Mouse (Mus musculus) kidney, adult 2 months (tissue): ENCODE results near the gene Nr1d1.

Source experiments
- CTCF ChIP-seq: fragments of 200-500 bp; conservative IDR thresholded peaks from 2 replicates; pipeline ENCODE4 v1.5.1; 2011; ENCODE audit warnings: low read depth, mild to moderate bottlenecking, control low read depth, low read length, moderate library complexity, mixed read lengths; ENCODE audit not compliant: insufficient read depth, insufficient read length
- POLR2A ChIP-seq: fragments of 200-500 bp; IDR thresholded peaks from one replicate; pipeline ENCODE4 v1.6.1; 2011; ENCODE audit warnings: low read depth, low read length, control low read depth

DNA sequence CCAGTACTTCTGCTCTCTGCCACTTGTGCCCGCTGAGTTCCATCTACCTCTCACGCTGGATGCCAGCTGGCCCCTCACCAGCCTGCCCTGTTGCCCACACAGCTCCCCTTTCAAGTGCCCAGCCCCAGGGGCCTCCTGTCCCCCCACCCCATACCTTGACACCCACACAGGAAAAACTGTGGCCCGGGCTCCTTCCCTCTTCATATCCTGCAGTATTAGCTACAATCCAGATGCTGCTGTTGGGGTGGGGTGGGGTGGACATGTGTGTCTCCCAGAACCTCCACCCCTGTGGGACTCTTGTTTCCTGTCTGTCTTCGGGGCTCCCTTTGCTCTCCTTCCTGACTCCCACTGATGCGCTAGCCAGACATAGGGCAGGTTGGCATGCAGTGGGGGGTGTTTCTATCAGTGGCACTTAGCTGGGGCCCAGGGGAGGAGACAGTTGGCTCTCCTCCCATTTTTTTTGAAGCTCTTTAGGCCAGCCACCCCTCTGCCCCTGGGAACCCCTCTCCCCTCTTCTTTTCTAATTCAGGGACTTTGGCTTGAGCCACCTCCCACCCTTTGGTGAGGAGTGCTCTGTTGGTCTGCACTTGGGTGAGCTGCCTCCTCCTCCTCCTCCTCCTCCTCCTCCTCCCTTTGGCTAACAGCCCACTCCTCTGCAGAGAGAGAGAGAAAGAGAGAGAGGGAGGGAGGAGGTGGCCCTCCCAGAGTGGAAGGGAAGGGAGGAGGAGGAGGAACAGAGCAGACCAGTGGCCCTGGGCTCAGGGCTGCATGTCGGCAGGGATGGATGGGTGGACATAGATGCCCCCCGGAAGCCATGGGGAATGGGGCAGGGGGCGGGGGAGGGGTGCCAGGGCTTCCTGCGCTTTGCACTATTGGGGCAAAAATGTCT is 9.5 kb downstream of the Nr1d1 start:
- TF ChIP-seq POLR2A (no peak), CTCF (no peak)
